Mouse (Mus musculus) CH12.LX (cell line): ENCODE measurements around the gene Rab17. TPM values are rescaled to one million over a fixed set of nuclear protein-coding genes. Genes with fewer than 3 reads are reported as not detected.

ENCODE experiments used
- DNase-seq: peaks from one replicate; pipeline ENCODE4 v3.0.0-alpha.2; 2013; ENCODE audit errors: extremely low read depth
- H3K27ac ChIP-seq: 2 replicates; pipeline ENCODE4 v1.5.1; 2012; ENCODE audit warnings: low read depth, mild to moderate bottlenecking, control low read depth, moderate library complexity; ENCODE audit not compliant: insufficient read depth
- H3K27me3 ChIP-seq: replicated peaks from 2 replicates; pipeline ENCODE3; 2012; ENCODE audit warnings: inconsistent platforms
- H3K36me3 ChIP-seq, 2 experiments: replicated peaks in 1 of 2; 2 replicates each; pipeline versions ENCODE3 to v1.6.1; 2012; ENCODE audit warnings: inconsistent platforms in 1 of 2, low read length in 1 of 2, mild to moderate bottlenecking in 1 of 2, mixed read lengths in 1 of 2, moderate library complexity in 1 of 2; ENCODE audit not compliant: control insufficient read depth in 1 of 2, insufficient read depth in 1 of 2
- H3K4me1 ChIP-seq, 2 experiments: 2 replicates each; pipeline ENCODE4 v1.6.1; 2012; ENCODE audit warnings: inconsistent platforms in 1 of 2, moderate library complexity in 1 of 2; ENCODE audit not compliant: insufficient read depth in 2 of 2, control insufficient read depth in 1 of 2
- H3K4me2 ChIP-seq: 2 replicates; pipeline ENCODE4 v1.6.1; 2012; ENCODE audit warnings: low read depth, mild to moderate bottlenecking, control low read depth; ENCODE audit not compliant: poor library complexity, insufficient read depth, severe bottlenecking
- H3K4me3 ChIP-seq, 3 experiments: fragments of 150-350 bp in 1 of 3; sonication (generic) in 1 of 3; replicated peaks in 1 of 3; 2 replicates each; pipeline versions ENCODE3 to v1.5.1; 2011 to 2012; ENCODE audit warnings: low read depth in 2 of 3, low read length in 2 of 3, mild to moderate bottlenecking in 2 of 3, moderate library complexity in 2 of 3, control low read depth in 1 of 3, improper control_type of control experiment in 1 of 3, inconsistent platforms in 1 of 3, mixed read lengths in 1 of 3; ENCODE audit not compliant: poor library complexity in 1 of 3
- H3K79me2 ChIP-seq: replicated peaks from 2 replicates; pipeline ENCODE4 v1.6.1; 2012; ENCODE audit warnings: mild to moderate bottlenecking, moderate library complexity; ENCODE audit not compliant: control insufficient read depth, poor library complexity, insufficient read depth, severe bottlenecking; ENCODE audit errors: extremely low read depth
- H3K9ac ChIP-seq: 2 replicates; pipeline ENCODE4 v1.6.1; 2012; ENCODE audit warnings: low read depth, mild to moderate bottlenecking, control low read depth, moderate library complexity; ENCODE audit not compliant: insufficient read depth
- H3K9me3 ChIP-seq: replicated peaks from 2 replicates; pipeline ENCODE3; 2012; ENCODE audit warnings: low read length, inconsistent platforms, mixed read lengths
- BHLHE40 ChIP-seq: IDR thresholded peaks from 2 replicates; pipeline ENCODE4 v1.6.1; 2011; ENCODE audit warnings: mild to moderate bottlenecking, low read depth, low read length, improper control_type of control experiment
- CHD2 ChIP-seq: IDR thresholded peaks from 2 replicates; pipeline ENCODE4 v1.6.1; 2011; ENCODE audit warnings: low read length, improper control_type of control experiment
- E2F4 ChIP-seq: IDR thresholded peaks from 2 replicates; pipeline ENCODE4 v1.6.1; 2011; ENCODE audit warnings: low read depth, low read length, improper control_type of control experiment; ENCODE audit not compliant: insufficient replicate concordance
- ELF1 ChIP-seq: IDR thresholded peaks from 2 replicates; pipeline ENCODE4 v1.6.1; 2014; ENCODE audit warnings: low read depth, mild to moderate bottlenecking, inconsistent platforms, low read length, improper control_type of control experiment
- EP300 ChIP-seq: IDR thresholded peaks from 2 replicates; pipeline ENCODE4 v1.6.1; 2011; ENCODE audit warnings: low read length, improper control_type of control experiment
- GABPA ChIP-seq: IDR thresholded peaks from 2 replicates; pipeline ENCODE4 v1.6.1; 2012; ENCODE audit warnings: low read depth, low read length, improper control_type of control experiment, inconsistent platforms; ENCODE audit not compliant: insufficient replicate concordance
- IRF4 ChIP-seq: IDR thresholded peaks from 2 replicates; pipeline ENCODE4 v1.6.1; 2014; ENCODE audit warnings: low read depth, mild to moderate bottlenecking, inconsistent platforms, low read length, improper control_type of control experiment
- JUN ChIP-seq: IDR thresholded peaks from 2 replicates; pipeline ENCODE4 v1.6.1; 2011; ENCODE audit warnings: low read depth, mild to moderate bottlenecking, low read length, improper control_type of control experiment, moderate library complexity; ENCODE audit not compliant: insufficient read depth
- KAT2A ChIP-seq: IDR thresholded peaks from 2 replicates; pipeline ENCODE4 v1.6.1; 2012; ENCODE audit warnings: low read length, improper control_type of control experiment, inconsistent platforms; ENCODE audit not compliant: insufficient replicate concordance
- MAZ ChIP-seq: IDR thresholded peaks from 2 replicates; pipeline ENCODE4 v1.6.1; 2012; ENCODE audit warnings: low read depth, mild to moderate bottlenecking, inconsistent platforms, low read length, improper control_type of control experiment, moderate library complexity
- MXI1 ChIP-seq: IDR thresholded peaks from 2 replicates; pipeline ENCODE4 v1.6.1; 2011; ENCODE audit warnings: mild to moderate bottlenecking, low read depth, low read length, improper control_type of control experiment
- MYC ChIP-seq: IDR thresholded peaks from 2 replicates; pipeline ENCODE4 v1.6.1; 2011; ENCODE audit warnings: low read depth, mild to moderate bottlenecking, improper control_type of control experiment, low read length
- NRF1 ChIP-seq: IDR thresholded peaks from 2 replicates; pipeline ENCODE4 v1.6.1; 2014; ENCODE audit warnings: low read depth, mild to moderate bottlenecking, inconsistent platforms, low read length, improper control_type of control experiment, moderate library complexity
- PAX5 ChIP-seq: IDR thresholded peaks from 2 replicates; pipeline ENCODE4 v1.6.1; 2012; ENCODE audit warnings: low read length, inconsistent platforms, mixed read lengths
- POLR2A ChIP-seq: IDR thresholded peaks from 2 replicates; pipeline ENCODE4 v1.6.1; 2011; ENCODE audit warnings: low read depth, mild to moderate bottlenecking, improper control_type of control experiment, low read length
- POLR2AphosphoS2 ChIP-seq: IDR thresholded peaks from 2 replicates; pipeline ENCODE4 v1.6.1; 2011; ENCODE audit warnings: low read depth, low read length, improper control_type of control experiment
- RAD21 ChIP-seq: IDR thresholded peaks from 2 replicates; pipeline ENCODE4 v1.6.1; 2011; ENCODE audit warnings: low read depth, mild to moderate bottlenecking, low read length, improper control_type of control experiment, moderate library complexity
- RCOR1 ChIP-seq: conservative IDR thresholded peaks from 2 replicates; pipeline ENCODE4 v1.6.1; 2012; ENCODE audit warnings: low read depth, mild to moderate bottlenecking, inconsistent platforms, low read length, improper control_type of control experiment
- SIN3A ChIP-seq: IDR thresholded peaks from 2 replicates; pipeline ENCODE4 v1.6.1; 2012; ENCODE audit warnings: low read length, improper control_type of control experiment, inconsistent platforms
- SMC3 ChIP-seq: IDR thresholded peaks from 2 replicates; pipeline ENCODE4 v1.6.1; 2011; ENCODE audit warnings: low read depth, low read length, improper control_type of control experiment
- TCF12 ChIP-seq: IDR thresholded peaks from 2 replicates; pipeline ENCODE4 v1.6.1; 2014; ENCODE audit warnings: low read depth, mild to moderate bottlenecking, inconsistent platforms, low read length, improper control_type of control experiment
- USF1 ChIP-seq: IDR thresholded peaks from 2 replicates; pipeline ENCODE4 v1.6.1; 2014; ENCODE audit warnings: low read depth, mild to moderate bottlenecking, inconsistent platforms, low read length, improper control_type of control experiment
- ZC3H11A ChIP-seq: IDR thresholded peaks from 2 replicates; pipeline ENCODE4 v1.6.1; 2012; ENCODE audit warnings: low read depth, mild to moderate bottlenecking, inconsistent platforms, low read length, improper control_type of control experiment
- ZKSCAN1 ChIP-seq: IDR thresholded peaks from 2 replicates; pipeline ENCODE4 v1.6.1; 2012; ENCODE audit warnings: low read depth, inconsistent platforms, low read length, improper control_type of control experiment, borderline replicate concordance
- ZMIZ1 ChIP-seq: IDR thresholded peaks from 2 replicates; pipeline ENCODE4 v1.6.1; 2012; ENCODE audit warnings: low read depth, mild to moderate bottlenecking, inconsistent platforms, low read length, improper control_type of control experiment
- dilution Hi-C: fragments of 300-500 bp; cut with MboI; formaldehyde crosslinking; loops from 2 replicates; pipeline ENCODE4 v1.14.3; 2020; ENCODE audit warnings: low sequenced_read_pairs; ENCODE audit not compliant: extremely low pct_unique_long_range_greater_than_20kb, extremely low pct_ligation_motif_present
- in situ Hi-C: fragments of 300-500 bp; cut with MboI; formaldehyde crosslinking; loops from 3 replicates; pipeline ENCODE4 v1.14.3; 2019; ENCODE audit warnings: low sequenced_read_pairs, low pct_ligation_motif_present, low pct_unique_long_range_greater_than_20kb, mixed read lengths
- polyA plus RNA-seq: library from polyadenylated mRNA; unstranded; fragments of >175 nt; gene quantifications from 2 replicates; pipeline ENCODE4 v1.2.1, GENCODE M21; 2012; ENCODE audit warnings: low read depth; ENCODE audit not compliant: insufficient read length
- total RNA-seq, 2 experiments: library from RNA; depleted of rRNA; stranded (reverse); fragments of 300-350 nt in 1 of 2; fragments of >200 nt in 1 of 2; gene quantifications; 2 replicates each; pipeline ENCODE4 v1.2.3; 2012 to 2014

The Rab17 gene
- total and polyA plus RNA-seq, 3 experiments, result 0.15 to 0.64 (median 0.59) TPM

DNA sequence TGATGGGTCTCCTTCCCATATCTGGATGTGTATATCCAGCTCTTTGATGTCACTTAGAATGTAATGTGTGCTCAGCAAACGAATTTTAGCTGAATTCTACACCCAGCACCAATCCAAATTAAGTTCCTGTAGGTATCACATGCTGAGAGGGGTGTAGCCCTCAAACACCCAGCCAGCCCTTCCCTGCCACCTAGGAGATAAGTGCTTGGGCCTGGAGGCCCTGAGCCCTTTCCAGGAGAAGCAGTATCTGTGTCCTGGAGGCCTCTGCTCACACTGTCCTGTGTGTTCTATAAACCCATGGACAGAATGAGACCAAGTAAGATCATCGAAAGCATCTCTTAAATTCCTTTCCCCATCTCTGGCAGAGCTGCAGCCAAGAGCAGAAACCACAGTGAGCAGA, 22.2 kb downstream of the Rab17 start:
- dilution Hi-C loops, result no loop called here

DNA sequence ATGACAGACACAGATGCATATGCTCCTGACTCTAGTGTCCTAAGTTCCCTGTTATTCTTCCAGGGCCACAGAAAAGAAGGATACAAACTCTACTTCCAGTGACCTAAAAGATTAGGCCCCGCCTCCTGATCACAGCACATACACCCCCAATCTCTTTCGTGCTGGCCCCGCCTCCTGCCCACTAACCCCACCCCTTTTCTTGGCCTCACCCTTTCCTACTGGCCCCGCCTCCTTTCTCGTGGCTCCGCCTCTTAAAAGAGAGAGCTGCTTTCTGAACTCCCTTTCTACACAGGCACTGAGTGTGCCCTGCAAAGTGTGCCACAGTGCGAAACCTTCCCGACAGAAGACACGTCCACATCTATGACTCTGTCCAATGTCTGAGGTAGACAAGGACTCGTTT, 24.3 kb downstream of the Rab17 start:
- no peaks in the 10 kb centered on the region for H3K4me1 ChIP-seq

More for the DNA sequence above, 22.2 kb downstream of the Rab17 start:
- TF ChIP-seq ZC3H11A (no peak), EP300 (no peak), RAD21 (no peak), POLR2AphosphoS2 (no peak), ZMIZ1 (no peak), POLR2A (no peak), KAT2A (no peak), MAZ (no peak), USF1 (no peak), MYC (no peak), ELF1 (no peak), BHLHE40 (no peak), RCOR1 (no peak), PAX5 (no peak), CHD2 (no peak), NRF1 (no peak), GABPA (no peak), SMC3 (no peak), IRF4 (no peak)
- Histone ChIP-seq H3K27me3 (peaks cover 79% of the 10 kb centered on the region), H3K4me1 (no peaks in the 10 kb centered on the region), H3K36me3 (no peaks in the 10 kb centered on the region), H3K9ac (no peak overlapping the region), H3K4me2 (no peak overlapping the region), H3K27ac (no peak overlapping the region), H3K79me2 (no peaks in the 10 kb centered on the region), H3K4me3 (no peak overlapping the region), H3K9me3 (no peaks in the 10 kb centered on the region)
- in situ Hi-C loops, result no loop called here
- no peak for DNase-seq

More for the DNA sequence above, 24.3 kb downstream of the Rab17 start:
- peak; percentile 21 for DNase-seq
- Histone ChIP-seq H3K4me3 (no peak overlapping the region), H3K79me2 (no peaks in the 10 kb centered on the region), H3K27ac (no peak overlapping the region), H3K9ac (no peak overlapping the region), H3K36me3 (no peaks in the 10 kb centered on the region), H3K9me3 (no peaks in the 10 kb centered on the region), H3K27me3 (peaks cover 83% of the 10 kb centered on the region), H3K4me2 (no peak overlapping the region)
- TF ChIP-seq GABPA (no peak), ZC3H11A (no peak), TCF12 (no peak), MXI1 (no peak), E2F4 (no peak), JUN (no peak), RCOR1 (no peak), EP300 (no peak), BHLHE40 (no peak), RAD21 (no peak), SIN3A (no peak), ZKSCAN1 (no peak)
- in situ Hi-C loops (no loop called here), dilution Hi-C loops (no loop called here)
